Mouse (Mus musculus) MN1 (cell line): Measurements from ENCODE around the gene Fbxl2.

Experiments used
- DNase-seq: peaks from one replicate; pipeline ENCODE4 v3.0.0-alpha.2; 2016; ENCODE audit warnings: low spot score

Gene Fbxl2

DNA sequence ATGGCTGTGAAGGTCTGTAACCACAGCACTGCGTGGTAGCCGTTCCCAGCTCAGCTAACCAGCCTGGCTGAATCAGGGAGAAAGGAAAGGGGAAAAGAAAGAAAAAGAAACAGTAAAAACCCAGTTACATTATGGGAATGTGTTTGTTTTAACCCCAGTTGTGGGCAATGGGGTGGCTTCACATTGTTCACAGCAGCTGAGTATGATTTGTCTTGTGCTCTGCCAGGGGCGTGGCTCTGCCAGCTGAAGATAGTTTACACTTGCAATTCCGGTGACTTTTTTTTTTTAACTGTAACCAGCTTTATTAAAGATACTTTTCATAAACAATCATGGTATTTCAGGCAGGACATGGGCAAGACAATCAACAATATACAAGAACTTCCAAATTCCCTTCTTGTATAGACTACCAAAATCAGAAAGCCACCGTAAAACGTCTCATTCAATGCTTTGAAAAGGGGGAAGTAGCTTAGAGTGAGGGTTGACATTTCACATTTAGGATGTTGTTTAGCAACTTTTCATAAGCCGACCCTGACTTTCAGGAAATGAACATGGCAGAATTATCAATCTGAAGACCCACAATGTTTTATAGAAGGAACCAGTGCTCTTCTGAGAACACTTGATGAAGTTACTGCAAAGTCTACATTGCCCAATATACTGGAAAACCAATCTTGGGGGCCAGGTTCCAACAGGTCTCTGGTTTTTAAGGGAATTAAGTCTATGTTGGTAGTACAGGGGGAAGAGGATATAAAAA lies 26.8 kb downstream of the Fbxl2 start:
- no peak for DNase-seq

DNA sequence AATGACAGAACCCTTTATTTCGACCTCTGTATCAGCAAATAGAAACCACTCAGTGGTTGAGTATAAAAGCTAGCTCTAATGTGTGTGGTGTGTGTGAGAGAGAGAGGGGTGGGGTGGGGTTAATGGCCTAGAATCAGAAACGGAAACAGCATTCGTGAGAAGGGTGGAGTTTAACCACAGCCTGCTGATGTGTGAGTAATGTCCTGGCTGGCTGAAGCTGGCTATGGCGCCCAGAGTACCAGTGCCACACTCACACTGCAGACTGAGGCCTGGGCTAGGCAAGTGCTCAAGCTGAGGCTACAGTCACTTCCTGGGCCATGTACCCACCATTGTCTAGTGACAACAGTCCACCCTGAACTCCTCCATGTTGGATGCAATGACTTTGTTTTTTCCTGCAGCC lies 29.6 kb downstream of the Fbxl2 start:
- no peak for DNase-seq

GRCm38 (mm10) chr9:114015724-114016123 lies 30.3 kb downstream of the Fbxl2 start:
- no peak for DNase-seq

DNA sequence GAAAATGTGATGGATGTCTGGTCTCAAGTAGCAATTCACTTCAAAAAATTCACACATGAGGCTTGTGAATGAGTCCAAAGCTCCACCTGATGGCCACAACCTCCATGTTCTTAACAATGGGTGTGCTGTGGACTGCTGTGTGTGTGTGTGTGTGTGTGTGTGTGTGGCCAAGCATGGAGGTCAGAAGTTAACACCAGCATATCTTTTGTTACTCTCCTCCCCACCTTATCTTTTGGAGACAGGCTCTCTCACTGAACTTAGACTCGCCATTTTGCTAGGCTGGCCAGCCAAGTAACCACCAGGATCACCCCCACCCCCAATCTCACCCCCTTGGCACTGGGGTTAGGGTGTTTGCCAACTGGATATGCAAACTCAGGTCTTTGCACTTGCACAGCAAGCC lies 32.0 kb downstream of the Fbxl2 start:
- DNase-seq: no peak

DNA sequence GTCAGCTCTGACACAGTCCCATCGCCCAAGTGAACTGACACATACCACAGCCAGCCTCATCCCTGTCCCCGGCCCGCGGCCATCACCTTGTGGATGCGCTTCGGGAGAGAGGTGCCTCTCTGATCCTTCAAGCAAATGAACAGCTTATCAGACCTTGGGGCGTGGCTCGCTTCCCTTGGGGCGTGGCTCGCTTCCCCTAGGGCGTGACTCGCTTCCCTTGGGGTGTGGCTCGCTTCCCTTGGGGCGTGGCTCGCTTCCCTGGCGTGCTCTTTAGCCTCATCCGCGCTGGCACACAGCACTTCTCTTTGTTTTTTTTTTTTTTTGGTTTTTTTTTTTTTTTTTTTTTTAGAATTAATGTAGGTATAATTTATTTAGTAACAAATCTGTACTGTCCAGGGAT lies 34.8 kb downstream of the Fbxl2 start:
- no peak for DNase-seq

DNA sequence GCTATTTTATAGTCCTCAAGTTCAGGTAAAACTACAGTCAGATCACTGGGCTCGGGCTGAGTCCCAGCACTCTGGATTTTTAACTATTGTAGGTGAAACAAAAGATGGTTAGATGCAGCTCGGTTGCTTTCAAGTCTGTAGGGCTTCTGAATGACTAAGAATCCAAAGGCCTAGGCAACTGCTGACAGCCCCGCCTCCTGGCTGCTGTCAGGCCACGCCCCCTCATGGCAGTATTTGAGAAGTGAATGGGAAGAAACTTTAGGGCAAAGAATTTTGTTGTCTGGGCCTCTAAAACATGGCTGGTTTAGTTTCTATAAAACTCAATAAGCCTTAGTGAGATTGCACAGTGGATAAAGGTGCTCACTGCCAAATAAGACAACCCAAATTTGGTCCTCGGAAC lies 36.5 kb downstream of the Fbxl2 start:
- DNase-seq: no peak

- no peak for DNase-seq
These were observed 38.1 kb downstream of the Fbxl2 start for GRCm38 (mm10) chr9:114007850-114008350.

- DNase-seq: no peak
These were observed 39.2 kb downstream of the Fbxl2 start for GRCm38 (mm10) chr9:114006801-114007200.

- no peak for DNase-seq
These were observed 47.7 kb downstream of the Fbxl2 start for GRCm38 (mm10) chr9:113998311-113998710.

DNA sequence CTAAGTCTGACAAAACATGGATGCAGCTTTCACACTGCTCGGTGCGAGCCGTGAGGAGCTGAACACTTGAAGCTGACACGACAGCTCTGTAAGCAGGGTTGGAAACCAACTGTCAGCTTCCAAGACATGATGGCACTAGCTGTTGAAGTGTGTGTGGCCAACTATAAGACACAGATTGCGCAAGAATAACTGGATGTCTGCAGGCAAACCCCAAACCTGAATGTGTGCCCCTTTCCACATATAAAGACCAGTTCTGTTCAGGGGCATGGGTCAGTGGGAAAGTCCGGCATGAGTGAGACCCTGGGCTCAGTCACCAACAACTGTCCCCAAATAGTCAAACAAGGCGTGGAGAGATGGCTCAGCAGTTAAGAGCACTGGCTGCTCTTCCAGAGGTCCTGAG lies 53.2 kb downstream of the Fbxl2 start:
- no peak for DNase-seq

DNA sequence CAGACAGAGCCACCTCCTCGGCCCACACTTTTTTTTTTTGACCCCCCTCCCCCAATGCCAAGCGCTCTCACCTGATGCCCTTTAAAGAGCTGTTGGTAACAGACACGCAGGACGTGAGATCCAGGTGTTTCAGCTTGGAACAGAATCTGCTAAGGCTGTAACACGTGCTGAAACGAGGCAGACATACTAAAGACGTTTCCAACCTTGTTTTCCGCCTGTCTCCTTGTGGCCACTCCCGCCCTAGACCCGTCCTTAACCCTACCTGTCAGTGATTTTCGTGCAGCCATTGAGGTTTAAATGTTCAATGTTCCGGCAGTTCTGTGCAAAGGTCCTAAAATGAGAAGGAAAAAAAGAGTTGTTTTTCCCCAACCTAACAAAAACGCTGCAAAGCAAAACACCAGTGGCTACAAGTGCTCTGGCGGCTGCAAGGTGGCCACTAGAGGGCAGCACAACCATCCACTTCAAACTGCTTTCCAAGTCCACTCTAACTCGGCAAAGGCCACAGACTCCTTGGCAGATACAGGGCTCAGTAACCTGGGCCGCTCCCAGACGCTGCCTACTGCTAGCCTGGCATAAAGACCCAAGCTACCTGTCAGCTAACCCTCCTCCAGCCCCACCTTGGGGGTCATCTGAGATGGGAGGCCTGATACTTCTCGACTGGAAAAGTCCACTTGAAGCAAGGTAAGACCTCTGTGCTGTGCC lies 55.3 kb downstream of the Fbxl2 start:
- DNase-seq: peak; percentile 82

- DNase-seq: no peak
These were observed 60.9 kb downstream of the Fbxl2 start for GRCm38 (mm10) chr9:113984946-113985620.

- no peak for DNase-seq
These were observed 62.9 kb downstream of the Fbxl2 start for GRCm38 (mm10) chr9:113982883-113983670.

GRCm38 (mm10) chr9:113982451-113982850 lies 63.5 kb downstream of the Fbxl2 start:
- no peak for DNase-seq

- peak; percentile 82 for DNase-seq
These were observed 64.7 kb downstream of the Fbxl2 start for GRCm38 (mm10) chr9:113981099-113981880.

DNA sequence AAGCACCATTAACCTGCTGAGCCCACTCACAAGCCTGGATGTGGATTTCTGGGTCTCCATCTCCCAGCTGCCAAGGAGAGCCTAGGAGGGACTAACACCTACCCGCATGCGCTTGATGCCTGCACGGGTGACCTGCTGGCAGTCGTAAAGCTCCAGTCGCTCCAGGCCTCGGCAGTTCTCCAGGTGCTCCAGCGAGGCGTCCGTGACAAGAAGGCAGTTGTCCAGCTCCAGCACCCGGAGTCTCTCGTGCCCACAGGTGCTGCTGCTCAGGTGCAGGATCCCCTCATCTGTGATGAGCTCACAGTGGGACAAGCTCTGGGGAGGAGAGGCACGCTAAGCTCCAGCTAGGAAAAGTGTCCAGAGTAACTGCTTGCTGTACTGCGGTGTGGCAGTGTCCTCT lies 66.6 kb downstream of the Fbxl2 start:
- no peak for DNase-seq

DNA sequence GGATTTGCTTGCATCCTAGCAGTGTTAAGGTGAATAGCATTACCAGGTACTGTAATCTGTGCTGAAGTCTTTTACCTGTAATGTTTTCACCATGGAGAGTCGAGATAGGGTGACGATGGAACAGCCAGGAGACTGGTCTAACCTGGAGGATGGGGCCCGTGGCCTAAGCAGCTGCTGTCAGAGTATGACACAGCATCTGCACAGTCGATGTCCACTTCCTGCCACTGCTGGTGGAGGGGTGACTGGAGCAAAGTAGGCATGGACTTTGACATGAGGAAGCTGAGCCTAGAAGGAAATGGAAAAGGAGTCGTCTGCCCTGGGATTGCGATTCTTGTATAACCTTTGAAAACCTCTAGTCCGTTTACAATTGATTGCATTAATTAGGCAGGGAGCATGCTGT lies 67.3 kb downstream of the Fbxl2 start:
- DNase-seq: no peak

- DNase-seq: no peak
These were observed 68.7 kb downstream of the Fbxl2 start for GRCm38 (mm10) chr9:113977225-113977840.

DNA sequence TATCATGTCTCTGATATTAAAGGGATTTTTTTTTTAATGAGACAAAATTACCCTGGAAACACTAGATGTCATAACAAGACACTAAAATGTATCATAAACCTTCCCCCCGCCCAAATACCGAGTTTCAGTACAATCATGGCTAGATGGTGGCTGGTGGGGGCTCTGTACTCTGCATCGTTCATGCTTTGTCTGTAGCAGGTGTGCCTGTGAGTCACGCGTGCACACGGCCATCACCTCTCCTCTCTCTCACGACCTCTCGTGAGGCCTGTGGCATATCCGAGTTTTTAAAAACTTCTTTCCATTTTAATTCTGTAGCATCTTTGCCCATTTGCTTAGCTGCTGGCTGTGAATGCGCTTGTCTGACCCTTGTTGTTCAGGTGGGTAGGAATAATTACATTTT lies 69.7 kb downstream of the Fbxl2 start:
- no peak for DNase-seq

DNA sequence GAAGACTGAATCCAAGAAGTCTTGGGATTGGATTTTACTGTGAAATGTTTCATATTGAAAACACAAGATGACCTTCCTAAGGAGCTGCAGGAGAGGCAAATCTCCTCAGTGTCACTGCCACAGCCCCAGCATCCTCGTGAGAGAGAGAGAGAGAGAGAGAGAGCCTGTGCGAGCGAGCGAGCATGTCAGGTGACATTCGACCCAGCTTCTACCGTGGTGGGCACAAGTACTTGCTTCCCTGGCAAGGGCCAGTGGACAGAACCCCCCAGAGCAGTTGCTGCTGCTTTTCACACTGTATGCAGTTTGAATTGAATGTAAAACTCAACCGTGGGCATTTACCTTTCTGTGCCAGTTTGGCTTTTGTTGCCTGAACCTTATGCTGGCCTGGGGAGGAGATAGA lies 70.5 kb downstream of the Fbxl2 start:
- DNase-seq: no peak

DNA sequence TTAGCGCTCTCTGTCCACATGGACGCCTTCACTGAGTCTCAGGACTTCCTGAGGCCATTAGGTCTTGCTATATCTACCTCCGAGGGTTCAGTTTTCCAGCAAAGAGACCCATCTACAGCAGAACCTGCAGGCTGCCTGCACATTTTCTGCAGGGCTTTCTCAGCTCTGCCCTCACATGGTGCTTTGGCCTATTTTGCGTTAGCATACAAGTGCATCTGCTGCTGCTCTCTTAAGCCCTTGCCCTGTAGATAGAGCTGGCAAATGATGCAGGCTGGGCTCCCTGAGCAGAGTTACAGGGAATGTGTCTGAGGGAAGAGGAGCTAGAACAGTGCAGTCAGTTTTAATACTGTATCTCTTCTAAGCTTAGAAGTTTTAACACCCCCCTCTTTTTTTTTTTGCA lies 71.0 kb downstream of the Fbxl2 start:
- no peak for DNase-seq
